In the genomic region with DNA sequence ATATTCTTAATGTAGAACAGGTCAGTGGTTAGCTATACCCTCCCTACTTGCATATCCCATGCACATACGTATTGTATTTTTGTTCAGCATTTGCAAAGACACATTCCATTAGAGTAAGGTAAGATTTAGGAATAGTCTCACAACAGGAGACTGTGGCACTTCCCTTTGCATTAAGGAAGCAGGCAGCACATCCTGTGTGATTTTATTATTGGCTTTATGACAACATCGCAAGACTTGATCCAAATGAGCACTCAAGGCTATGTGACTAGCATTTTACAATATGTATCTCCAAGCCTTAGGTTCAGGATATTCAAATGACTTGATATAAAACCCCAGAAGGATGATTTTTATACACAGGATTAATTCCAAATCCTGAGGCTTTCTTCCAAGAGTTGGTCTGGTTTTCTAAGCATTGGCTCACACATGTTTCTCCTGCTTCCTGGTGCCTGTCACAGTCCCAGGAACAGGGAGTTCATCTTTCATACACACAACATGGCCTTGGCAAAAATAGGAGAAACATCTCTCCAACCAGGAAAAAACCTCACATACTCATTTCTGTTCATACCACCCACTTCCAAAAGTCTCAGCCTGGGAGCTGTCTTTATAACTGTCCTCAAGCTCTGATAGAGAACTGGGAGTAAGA, we compare ENCODE assay signal across 22 mouse cellular contexts.
DNase-seq lines count a peak whose midpoint lies in the region; ATAC-seq and TF ChIP-seq lines count a peak whose summit lies in the region.
"Had no signal": no experiment of that assay in that cellular context is flagged by ENCODE, and none has a peak within 500 bp of the region (broad histone marks: within the 10 kb centered on the region; RNA-seq: fewer than 3 reads in every experiment).

No protein-coding gene starts in this region.

- H3K4me1 ChIP-seq in forebrain, embryonic 15.5 days, result no peaks in the 10 kb centered on the region
- no peaks in the 10 kb centered on the region for H3K4me1 ChIP-seq in forebrain, embryonic 11.5 days (replicated peaks; ENCODE audit: control insufficient read depth, insufficient read depth, low read length)
- H3K4me1 ChIP-seq in heart, adult 2 months (ENCODE audit: control insufficient read depth, insufficient read depth, low read length), result peaks cover 3% of the 10 kb centered on the region
- 0 out of 2 replicates have a peak, but pooled peaks cover 4% of the 10 kb centered on the region for H3K4me1 ChIP-seq in limb, embryonic 14.5 days (ENCODE audit: control insufficient read depth, insufficient read depth, low read length)
- no peaks in the 10 kb centered on the region for H3K4me1 ChIP-seq in limb, embryonic 10.5 days
- H3K4me1 ChIP-seq: midbrain, embryonic 12.5 days had no signal

- no peak for TF ChIP-seq EP300 in heart, adult 2 months (IDR thresholded peaks at IDR 0.05; ENCODE audit: insufficient read depth, low read depth, low read length)

- H3K4me3 ChIP-seq in forebrain, embryonic 15.5 days, result no peak overlapping the region
- no peak overlapping the region for H3K4me3 ChIP-seq in forebrain, embryonic 11.5 days (ENCODE audit: low read depth, low read length)
- H3K4me3 ChIP-seq in heart, adult 2 months, result no peak overlapping the region
- H3K4me3 ChIP-seq in limb, embryonic 14.5 days (replicated peaks; ENCODE audit: low read length), result no peak overlapping the region
- H3K4me3 ChIP-seq in limb, embryonic 10.5 days, result no peak overlapping the region
- H3K4me3 ChIP-seq: forebrain, embryonic 10.5 days; heart, embryonic 13.5 days; limb, embryonic 13.5 days; midbrain, embryonic 12.5 days had no signal

- intact Hi-C loops in heart, adult 2 months (cut with DNase I), result loop anchor here (5.0 kb wide), 2 partner anchors 158 to 167 kb away; a partner anchor contains a TSS
- intact Hi-C loops in heart, postnatal 25 days (cut with DNase I), result loop anchor here (2.0 to 5.0 kb wide), 3 partner anchors 66 to 232 kb away; a partner anchor contains a TSS

- H3K36me3 ChIP-seq in forebrain, embryonic 15.5 days, result no peaks in the 10 kb centered on the region
- no peaks in the 10 kb centered on the region for H3K36me3 ChIP-seq in forebrain, embryonic 11.5 days (ENCODE audit: control insufficient read depth, insufficient read depth, low read length)
- H3K36me3 ChIP-seq in heart, adult 2 months (ENCODE audit: control insufficient read depth, insufficient read depth, low read length), result peaks cover 11% of the 10 kb centered on the region
- no peaks in the 10 kb centered on the region for H3K36me3 ChIP-seq in limb, embryonic 14.5 days (ENCODE audit: control insufficient read depth, insufficient read depth, low read length)
- H3K36me3 ChIP-seq in limb, embryonic 10.5 days, result no peaks in the 10 kb centered on the region
- H3K36me3 ChIP-seq: forebrain, embryonic 10.5 days; heart, embryonic 13.5 days; limb, embryonic 13.5 days; midbrain, embryonic 12.5 days had no signal

- H3K9me3 ChIP-seq in forebrain, embryonic 15.5 days, result no peaks in the 10 kb centered on the region
- no peaks in the 10 kb centered on the region for H3K9me3 ChIP-seq in forebrain, embryonic 11.5 days (ENCODE audit: control insufficient read depth, low read length)
- H3K9me3 ChIP-seq in limb, embryonic 14.5 days (ENCODE audit: control insufficient read depth, low read length), result no peaks in the 10 kb centered on the region
- no peaks in the 10 kb centered on the region for H3K9me3 ChIP-seq in limb, embryonic 10.5 days (replicated peaks)
- H3K9me3 ChIP-seq: forebrain, embryonic 10.5 days; heart, embryonic 13.5 days; limb, embryonic 13.5 days; midbrain, embryonic 12.5 days had no signal

- no peak overlapping the region for H3K9ac ChIP-seq in forebrain, embryonic 15.5 days (replicated peaks)
- H3K9ac ChIP-seq in forebrain, embryonic 11.5 days (ENCODE audit: low read length), result no peak overlapping the region
- H3K9ac ChIP-seq in heart, adult 2 months (ENCODE audit: low read depth, low read length), result no peak overlapping the region
- no peak overlapping the region for H3K9ac ChIP-seq in limb, embryonic 14.5 days (ENCODE audit: low read depth, low read length, severe bottlenecking)
- H3K9ac ChIP-seq: heart, embryonic 13.5 days; hindbrain, embryonic 14.5 days; limb, embryonic 13.5 days; liver, embryonic 14.5 days; midbrain, embryonic 12.5 days had no signal

- DNase-seq in forebrain, embryonic 11.5 days (ENCODE audit: low spot score), result no peak
- DNase-seq in heart, adult 2 months, result peak in 1 of 2 experiments; percentile 8
- no peak for DNase-seq in heart, postnatal 25 days (ENCODE audit: low spot score)
- peak; percentile 7 for DNase-seq in limb, embryonic 14.5 days (ENCODE audit: low spot score)
- no peak for DNase-seq in limb, embryonic 10.5 days (ENCODE audit: low spot score)
- DNase-seq in brain, embryonic 18.5 days (ENCODE audit: low read depth, low spot score), result peak; percentile 28
- DNase-seq in adrenal gland, postnatal 14 days, result no peak
- DNase-seq: adrenal gland, postnatal 10 days; cerebellum, adult 18-20 months; cerebellum, postnatal 25 days; embryo, embryonic 11 days; retina, postnatal 1 day; thymus, postnatal 14 days had no signal

- ATAC-seq in forebrain, embryonic 15.5 days (replicated peaks), result peak; percentile 35; the same call in 1 of the 2 replicates
- ATAC-seq in forebrain, embryonic 11.5 days (replicated peaks; ENCODE audit: low FRiP score), result no peak
- no peak for ATAC-seq in limb, embryonic 14.5 days (ENCODE audit: low FRiP score, low read depth)
- ATAC-seq: CD4-positive, CD25-positive, alpha-beta regulatory T cell, adult 4 months; Patski had no signal

- WGBS in forebrain, embryonic 15.5 days, result 75% methylated on average over 2 of the region's 2 CpGs
- WGBS in forebrain, embryonic 11.5 days, result 83% methylated on average over 2 of the region's 2 CpGs
- 44% methylated on average over 2 of the region's 2 CpGs for WGBS in heart, adult 2 months
- WGBS in limb, embryonic 14.5 days, result 77% methylated on average over 2 of the region's 2 CpGs
- 95% methylated on average over 2 of the region's 2 CpGs for WGBS in limb, embryonic 10.5 days

- no peak overlapping the region for H3K27ac ChIP-seq in forebrain, embryonic 15.5 days (replicated peaks)
- H3K27ac ChIP-seq in forebrain, embryonic 11.5 days (ENCODE audit: low read depth, low read length), result no peak overlapping the region
- peak overlapping the region; percentile 65 for H3K27ac ChIP-seq in heart, adult 2 months
- no peak overlapping the region for H3K27ac ChIP-seq in limb, embryonic 14.5 days (replicated peaks; ENCODE audit: low read depth, low read length)
- no peak overlapping the region for H3K27ac ChIP-seq in limb, embryonic 10.5 days
- H3K27ac ChIP-seq: forebrain, embryonic 10.5 days; heart, embryonic 13.5 days; hindbrain, embryonic 14.5 days; limb, embryonic 13.5 days; liver, embryonic 14.5 days; midbrain, embryonic 12.5 days had no signal

- no peaks in the 10 kb centered on the region for H3K79me2 ChIP-seq in heart, adult 2 months (replicated peaks; ENCODE audit: control insufficient read depth, insufficient read depth, low read length)

- no peak for TF ChIP-seq POLR2A in heart, adult 2 months (IDR thresholded peaks at IDR 0.05; ENCODE audit: insufficient read depth, low read depth, low read length)
- no peak for TF ChIP-seq POLR2A in limb, embryonic 14.5 days (IDR thresholded peaks at IDR 0.05; ENCODE audit: borderline replicate concordance, extremely low read depth, insufficient read depth, insufficient read length)

- no peaks in the 10 kb centered on the region for H3K27me3 ChIP-seq in forebrain, embryonic 15.5 days
- no peaks in the 10 kb centered on the region for H3K27me3 ChIP-seq in forebrain, embryonic 11.5 days (ENCODE audit: control insufficient read depth, insufficient read depth, low read length)
- H3K27me3 ChIP-seq in heart, adult 2 months (ENCODE audit: control insufficient read depth, insufficient read depth, low read length), result no peaks in the 10 kb centered on the region
- no peaks in the 10 kb centered on the region for H3K27me3 ChIP-seq in limb, embryonic 14.5 days (ENCODE audit: control insufficient read depth, insufficient read depth, low read length)
- H3K27me3 ChIP-seq in limb, embryonic 10.5 days (ENCODE audit: low read depth, poor library complexity, severe bottlenecking), result no peaks in the 10 kb centered on the region
- H3K27me3 ChIP-seq: heart, embryonic 13.5 days; limb, embryonic 13.5 days; midbrain, embryonic 12.5 days; Patski had no signal

- no peak overlapping the region for H3K4me2 ChIP-seq in forebrain, embryonic 15.5 days (replicated peaks)
- no peak overlapping the region for H3K4me2 ChIP-seq in forebrain, embryonic 11.5 days (ENCODE audit: low read depth, low read length, severe bottlenecking)
- no peak overlapping the region for H3K4me2 ChIP-seq in limb, embryonic 14.5 days (replicated peaks; ENCODE audit: low read depth, low read length, severe bottlenecking)
- H3K4me2 ChIP-seq: heart, embryonic 13.5 days; hindbrain, embryonic 14.5 days; limb, embryonic 13.5 days; midbrain, embryonic 12.5 days had no signal

- no peak for TF ChIP-seq CTCF in heart, adult 2 months (IDR thresholded peaks at IDR 0.05)

Comparison
In these comparisons a context has a peak if more than half of its experiments do, and no peak if none do; other contexts are left out.
1. DNase-seq: peak in limb, embryonic 14.5 days (single experiment) and brain, embryonic 18.5 days (single experiment); none in forebrain, embryonic 11.5 days (single experiment), heart, postnatal 25 days (single experiment), limb, embryonic 10.5 days (single experiment) and adrenal gland, postnatal 14 days (single experiment).